Mouse (Mus musculus): ENCODE measurements around the gene Smim11.

- TF ChIP-seq POLR2A (IDR thresholded peaks at IDR 0.05; ENCODE audit: extremely low read depth, insufficient read depth, low read length) (no peak), CTCF (IDR thresholded peaks at IDR 0.05; ENCODE audit: low read depth, low read length) (no peak)
Observed at GRCm38 (mm10) chr16:92327911-92328310, 26.8 kb downstream of the Smim11 start.
